Mouse (Mus musculus) midbrain, postnatal 0 days (tissue): ENCODE data around the gene Ctsh. TPM values are rescaled to one million over a fixed set of nuclear protein-coding genes. Genes with fewer than 3 reads are reported as not detected.
A peak's percentile ranks its signal among the peaks of the same experiment; 100 is the strongest.

Experiments used
- ATAC-seq: fragments of 200-750 bp; cut with Nextera tagmentation; 2 replicates; pipeline ENCODE4 v1.8.0; 2017; ENCODE audit warnings: moderate number of reproducible peaks, mild to moderate bottlenecking, moderate TSS enrichment, moderate library complexity; ENCODE audit not compliant: low FRiP score
- DNase-seq: peaks from one replicate; pipeline ENCODE4 v3.0.0-alpha.2; 2015; ENCODE audit warnings: low spot score
- H3K27ac ChIP-seq: fragments of 300-500 bp; sonication (generic); 2 replicates; pipeline ENCODE4 v1.5.1; 2014; ENCODE audit warnings: low read depth, mild to moderate bottlenecking, low read length, mixed read lengths
- H3K27me3 ChIP-seq: fragments of 300-500 bp; sonication (generic); 2 replicates; pipeline ENCODE4 v1.6.1; 2014; ENCODE audit warnings: low read length, control low read depth, mixed read lengths; ENCODE audit not compliant: insufficient read depth
- H3K36me3 ChIP-seq: fragments of 300-500 bp; sonication (generic); 2 replicates; pipeline ENCODE4 v1.6.1; 2014; ENCODE audit warnings: low read length, control low read depth, mixed read lengths; ENCODE audit not compliant: insufficient read depth
- H3K4me1 ChIP-seq: fragments of 300-500 bp; sonication (generic); 2 replicates; pipeline ENCODE4 v1.6.1; 2014; ENCODE audit warnings: mild to moderate bottlenecking, control low read depth, antibody characterized with exemption, low read length, mixed read lengths; ENCODE audit not compliant: insufficient read depth
- H3K4me2 ChIP-seq: fragments of 300-500 bp; sonication (generic); 2 replicates; pipeline ENCODE4 v1.6.1; 2014; ENCODE audit warnings: low read depth, mild to moderate bottlenecking, low read length, mixed read lengths; ENCODE audit not compliant: poor library complexity, severe bottlenecking
- H3K4me3 ChIP-seq: fragments of 300-500 bp; sonication (generic); 2 replicates; pipeline ENCODE4 v1.5.1; 2014; ENCODE audit warnings: low read depth, mild to moderate bottlenecking, low read length, moderate library complexity
- H3K9ac ChIP-seq: fragments of 300-500 bp; sonication (generic); replicated peaks from 2 replicates; pipeline ENCODE4 v1.6.1; 2014; ENCODE audit warnings: mild to moderate bottlenecking, low read length, moderate library complexity, mixed read lengths; ENCODE audit not compliant: poor library complexity, severe bottlenecking
- H3K9me3 ChIP-seq: fragments of 300-500 bp; sonication (generic); 2 replicates; pipeline ENCODE4 v1.6.1; 2016; ENCODE audit warnings: low read length, control low read depth
- CTCF ChIP-seq: IDR thresholded peaks from 2 replicates; pipeline ENCODE4 v1.5.1; 2016; ENCODE audit warnings: antibody characterized with exemption, mild to moderate bottlenecking
- WGBS: fragments of 180-500 bp; shearing (Covaris S2); extraction: QIAGEN DNeasy Blood & Tissue Kit; methylation state at CpG from one replicate; pipeline ENCODE4 v1.1.7; 2014; 5-methylcytosine and 5-hydroxymethylcytosine counted together
- polyA plus RNA-seq: library from polyadenylated mRNA; unstranded; fragments of >200 nt; fragmentation: Nextera tagmentation; extraction: Ambion mirVana; gene quantifications from 2 replicates; pipeline ENCODE4 v1.2.1, GENCODE M21; 2015
- total RNA-seq: library from RNA; depleted of rRNA; stranded (reverse); fragments of >200 nt; gene quantifications from 2 replicates; pipeline ENCODE4 v1.2.3, GENCODE M21; 2014

Gene Ctsh
- total and polyA plus RNA-seq, 2 experiments from 2014 or later: 21.4 to 35.5 TPM

DNA sequence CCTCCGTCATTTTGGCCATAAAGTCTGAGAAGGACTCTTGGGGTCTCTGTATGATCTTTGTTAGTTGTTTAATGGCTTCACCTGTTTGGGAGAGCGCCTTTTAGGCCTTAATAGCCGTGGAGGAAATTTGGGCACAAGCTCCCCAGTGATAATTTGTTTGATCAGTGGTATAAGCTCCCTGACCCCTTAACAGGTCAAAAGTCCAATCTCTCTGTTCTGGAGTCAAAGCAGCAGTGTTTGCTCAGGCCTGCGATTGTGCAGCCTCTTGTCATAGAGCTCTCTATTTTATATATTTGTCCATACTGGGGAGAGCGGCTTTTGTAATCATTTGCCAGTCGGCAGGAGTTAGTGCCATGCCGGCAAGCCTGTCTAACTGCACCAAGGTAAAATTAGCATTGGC lies 8.8 kb upstream of the Ctsh start:
- 90% methylated on average over 7 of the region's 7 CpGs for WGBS
- Histone ChIP-seq H3K27ac (no peak overlapping the region), H3K4me1 (no peaks in the 10 kb centered on the region), H3K36me3 (no peaks in the 10 kb centered on the region), H3K9ac (no peak overlapping the region), H3K27me3 (no peaks in the 10 kb centered on the region), H3K9me3 (no peaks in the 10 kb centered on the region), H3K4me2 (no peak overlapping the region), H3K4me3 (no peak overlapping the region)
- DNase-seq (no peak), ATAC-seq (no peak)
- TF ChIP-seq CTCF: no peak

DNA sequence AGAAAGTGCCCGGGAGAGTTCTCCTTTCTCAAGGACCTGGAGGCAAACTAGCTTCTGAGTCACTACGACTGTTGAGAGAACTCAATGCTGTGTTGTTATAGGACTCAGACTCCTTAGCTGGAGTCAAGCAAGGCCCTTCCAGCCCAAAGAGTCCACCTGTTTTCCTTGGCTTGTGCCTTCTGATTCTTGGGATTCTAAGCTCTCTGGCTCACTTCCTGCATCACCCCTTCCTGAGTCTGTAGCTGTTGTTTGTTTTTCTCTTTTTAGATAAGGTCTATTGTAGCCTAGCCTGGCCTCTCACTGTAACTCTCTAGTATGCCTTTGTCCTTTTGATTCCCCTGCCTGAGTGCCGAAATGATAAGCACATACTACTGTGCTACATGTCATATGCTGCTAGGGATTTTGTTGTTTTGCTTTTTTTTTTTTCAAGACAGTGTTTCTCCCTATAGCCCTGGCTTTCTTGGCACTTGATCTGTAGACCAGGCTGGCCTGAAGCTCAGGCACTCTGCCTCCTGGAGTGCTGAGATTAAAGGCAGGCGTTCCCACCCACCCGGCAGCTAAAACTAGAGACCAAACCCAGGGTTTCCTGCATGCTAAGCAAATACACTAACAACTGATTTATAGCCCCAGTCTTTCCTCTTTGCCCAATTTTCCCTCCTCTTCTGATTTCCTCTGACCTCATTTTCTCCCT lies 5.9 kb upstream of the Ctsh start:
- H3K4me3 ChIP-seq: no peak overlapping the region

DNA sequence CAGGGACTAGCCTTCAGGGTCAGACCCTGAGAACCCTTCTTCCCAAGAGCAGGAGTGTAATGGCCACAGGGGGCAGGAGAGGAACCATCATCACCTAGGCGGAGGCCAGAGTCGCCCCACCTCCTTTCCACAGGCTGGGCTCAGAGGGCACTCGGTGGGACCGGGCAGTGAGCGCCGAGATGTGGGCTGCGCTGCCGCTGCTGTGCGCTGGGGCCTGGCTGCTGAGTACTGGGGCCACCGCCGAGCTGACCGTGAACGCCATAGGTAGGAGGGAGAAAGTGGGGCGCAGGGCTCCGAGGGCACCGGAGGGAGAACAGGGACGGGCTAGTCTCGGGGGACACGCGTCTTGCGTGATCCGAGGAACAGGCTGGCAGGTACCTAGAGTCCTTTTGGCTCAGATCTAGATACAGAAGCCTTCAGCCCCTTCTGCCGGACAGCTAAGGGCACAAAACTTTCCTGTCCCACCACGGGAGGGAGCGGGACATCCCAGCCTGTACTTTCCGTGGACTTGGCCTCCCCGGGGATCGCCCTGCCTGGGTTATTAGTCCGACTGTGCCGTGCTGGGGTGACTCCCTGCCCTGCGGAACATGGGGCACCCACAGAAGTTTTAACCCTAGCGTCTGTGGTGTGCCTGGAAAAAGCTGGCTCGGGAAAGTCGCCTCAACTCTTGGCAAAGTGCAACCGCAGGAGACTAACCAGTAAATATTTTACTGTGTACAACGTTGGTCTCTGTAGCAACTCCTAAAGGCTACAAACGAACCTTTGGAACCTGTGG lies 606 bp downstream of the Ctsh start:
- DNase-seq: peak; percentile 26
- ATAC-seq: peak; percentile 80
- peak; percentile 60 for TF ChIP-seq CTCF
- H3K4me1 ChIP-seq: peaks cover 7% of the 10 kb centered on the region; the same call in 1 of the 2 replicates
- no peaks in the 10 kb centered on the region for H3K9me3 ChIP-seq
- H3K4me3 ChIP-seq: peak overlapping the region; percentile 38
- peak overlapping the region; percentile 74 for H3K4me2 ChIP-seq
- 0 out of 2 replicates have a peak, but pooled peaks cover 8% of the 10 kb centered on the region for H3K27me3 ChIP-seq
- H3K27ac ChIP-seq: no peak overlapping the region
- WGBS: 1% methylated on average over 36 of the region's 37 CpGs
- H3K9ac ChIP-seq: peak overlapping the region; percentile 24; the same call in 1 of the 2 replicates
- H3K36me3 ChIP-seq: no peaks in the 10 kb centered on the region

More for the DNA sequence above, 5.9 kb upstream of the Ctsh start:
- Histone ChIP-seq H3K9me3 (no peaks in the 10 kb centered on the region), H3K4me1 (no peaks in the 10 kb centered on the region), H3K4me2 (no peak overlapping the region), H3K27ac (no peak overlapping the region), H3K9ac (no peak overlapping the region), H3K36me3 (no peaks in the 10 kb centered on the region), H3K27me3 (no peaks in the 10 kb centered on the region)
- 66% methylated on average over 5 of the region's 5 CpGs for WGBS
- DNase-seq (no peak), ATAC-seq (no peak)
- no peak for TF ChIP-seq CTCF

- ATAC-seq (no peak), DNase-seq (no peak)
- Histone ChIP-seq H3K9me3 (no peaks in the 10 kb centered on the region), H3K27me3 (0 out of 2 replicates have a peak, but pooled peaks cover 8% of the 10 kb centered on the region), H3K4me2 (peak overlapping the region; percentile 74), H3K27ac (no peak overlapping the region), H3K9ac (no peak overlapping the region), H3K4me3 (no peak overlapping the region; the same call in 1 of the 2 replicates), H3K36me3 (no peaks in the 10 kb centered on the region), H3K4me1 (peaks cover 7% of the 10 kb centered on the region; the same call in 1 of the 2 replicates)
- WGBS: 33% methylated on average over 5 of the region's 5 CpGs
- no peak for TF ChIP-seq CTCF
These were observed 1.5 kb downstream of the Ctsh start for GRCm38 (mm10) chr9:90055409-90055808.

GRCm38 (mm10) chr9:90055911-90056310 lies 2.0 kb downstream of the Ctsh start:
- DNase-seq (no peak), ATAC-seq (no peak)
- TF ChIP-seq CTCF: no peak
- Histone ChIP-seq H3K27me3 (0 out of 2 replicates have a peak, but pooled peaks cover 8% of the 10 kb centered on the region), H3K4me3 (no peak overlapping the region), H3K9me3 (no peaks in the 10 kb centered on the region), H3K36me3 (no peaks in the 10 kb centered on the region), H3K9ac (no peak overlapping the region), H3K4me1 (peaks cover 7% of the 10 kb centered on the region; the same call in 1 of the 2 replicates), H3K27ac (no peak overlapping the region), H3K4me2 (no peak overlapping the region)
- WGBS: 84% methylated on average over 3 of the region's 3 CpGs

GRCm38 (mm10) chr9:90056716-90057115 lies 2.8 kb downstream of the Ctsh start:
- DNase-seq: no peak
- H3K9me3 ChIP-seq: no peaks in the 10 kb centered on the region
- H3K36me3 ChIP-seq: no peaks in the 10 kb centered on the region
- no peak overlapping the region for H3K27ac ChIP-seq
- WGBS: 78% methylated on average over 2 of the region's 2 CpGs
- TF ChIP-seq CTCF: no peak
- peaks cover 7% of the 10 kb centered on the region; the same call in 1 of the 2 replicates for H3K4me1 ChIP-seq
- H3K27me3 ChIP-seq: 0 out of 2 replicates have a peak, but pooled peaks cover 8% of the 10 kb centered on the region
- no peak overlapping the region for H3K4me2 ChIP-seq
- no peak for ATAC-seq
- no peak overlapping the region for H3K9ac ChIP-seq
- H3K4me3 ChIP-seq: no peak overlapping the region
